Mouse (Mus musculus) testis, postnatal 10 days (tissue): ENCODE measurements around the gene Smarcb1.

Source experiments
- DNase-seq: peaks from one replicate; pipeline ENCODE4 v3.0.0; 2021; ENCODE audit warnings: low spot score

Smarcb1 gene

GRCm38 (mm10) chr10:75921026-75921725 is at the start of gene Smarcb1:
Gene Smarcb1, minus strand, starts transcription at chr10:75921617.
- DNase-seq = peak; percentile 97

DNA sequence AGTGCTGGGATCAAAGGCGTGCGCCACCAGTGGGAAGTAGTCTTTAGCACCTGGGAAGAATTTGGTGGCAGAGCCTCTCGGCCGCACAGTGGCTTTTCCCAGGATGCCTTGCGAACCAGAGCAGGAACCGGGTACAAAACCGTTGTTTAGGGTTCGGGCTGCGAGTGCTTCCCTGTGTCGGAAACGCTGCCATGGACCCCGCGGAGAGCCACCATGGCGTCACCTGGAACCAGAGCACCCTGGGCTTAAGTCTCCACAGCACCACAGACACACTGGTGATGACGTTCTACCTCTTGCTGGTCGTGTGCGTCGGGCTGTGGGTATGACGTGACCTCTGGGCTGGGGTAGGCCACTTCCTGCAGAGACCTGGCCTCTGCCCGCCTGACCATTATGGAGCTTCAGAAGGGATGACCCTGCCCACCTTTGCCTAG is 33.0 kb upstream of the Smarcb1 start, which contains the start of gene Gm5134:
TSS of gene Gm5134 (plus strand) at position 134 of the 431 bp plus-strand sequence.
- DNase-seq = no peak

- DNase-seq = no peak
Observed at GRCm38 (mm10) chr10:75951424-75952050, 30.1 kb upstream of the Smarcb1 start.

DNA sequence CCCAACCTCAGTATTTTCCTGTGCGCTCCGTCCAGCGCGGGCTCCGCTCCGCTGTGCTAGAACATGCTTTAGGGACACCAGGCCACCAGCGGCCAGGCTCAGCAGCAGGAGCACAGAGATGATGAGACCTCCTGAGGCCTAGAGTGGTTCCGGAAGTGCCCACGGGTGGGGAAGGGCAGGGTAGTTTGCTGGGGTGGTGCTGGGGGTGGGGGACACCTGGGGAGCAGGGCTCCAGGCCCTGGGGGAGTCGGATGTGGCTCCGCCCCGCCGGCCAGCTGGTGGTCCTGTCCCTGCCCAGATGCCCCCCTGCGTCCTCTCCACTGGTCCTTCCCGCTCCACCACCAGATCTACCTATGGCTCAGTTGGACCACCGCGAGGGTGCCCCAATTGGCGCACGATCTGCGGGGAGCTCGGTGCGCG is 29.4 kb upstream of the Smarcb1 start:
- DNase-seq = no peak

- DNase-seq = no peak
Observed at GRCm38 (mm10) chr10:75949053-75950045, 27.9 kb upstream of the Smarcb1 start.

GRCm38 (mm10) chr10:75948079-75948478 is 26.7 kb upstream of the Smarcb1 start:
- no peak for DNase-seq

DNA sequence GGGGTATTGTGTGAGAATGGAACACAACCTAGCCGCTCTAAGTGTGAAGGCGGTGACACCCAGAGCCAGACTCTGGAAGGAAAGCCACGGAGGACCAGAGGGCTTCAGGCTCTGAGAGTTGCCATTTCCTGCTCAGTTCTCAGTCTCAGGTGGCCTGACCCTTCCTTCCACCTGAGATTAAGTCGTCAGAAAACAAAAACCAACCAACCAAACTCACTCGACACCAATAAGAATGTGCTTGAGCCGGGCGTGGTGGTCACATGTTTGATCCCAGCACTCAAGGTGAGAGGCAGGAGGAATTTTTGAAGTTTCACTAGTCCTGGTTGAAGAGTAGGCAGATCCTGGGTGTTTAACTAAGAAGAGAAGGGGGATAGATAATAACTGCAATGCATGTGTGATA is 24.5 kb upstream of the Smarcb1 start:
- DNase-seq = peak; percentile 30

- peak; percentile 37 for DNase-seq
Observed at GRCm38 (mm10) chr10:75945213-75945612, 23.8 kb upstream of the Smarcb1 start.

DNA sequence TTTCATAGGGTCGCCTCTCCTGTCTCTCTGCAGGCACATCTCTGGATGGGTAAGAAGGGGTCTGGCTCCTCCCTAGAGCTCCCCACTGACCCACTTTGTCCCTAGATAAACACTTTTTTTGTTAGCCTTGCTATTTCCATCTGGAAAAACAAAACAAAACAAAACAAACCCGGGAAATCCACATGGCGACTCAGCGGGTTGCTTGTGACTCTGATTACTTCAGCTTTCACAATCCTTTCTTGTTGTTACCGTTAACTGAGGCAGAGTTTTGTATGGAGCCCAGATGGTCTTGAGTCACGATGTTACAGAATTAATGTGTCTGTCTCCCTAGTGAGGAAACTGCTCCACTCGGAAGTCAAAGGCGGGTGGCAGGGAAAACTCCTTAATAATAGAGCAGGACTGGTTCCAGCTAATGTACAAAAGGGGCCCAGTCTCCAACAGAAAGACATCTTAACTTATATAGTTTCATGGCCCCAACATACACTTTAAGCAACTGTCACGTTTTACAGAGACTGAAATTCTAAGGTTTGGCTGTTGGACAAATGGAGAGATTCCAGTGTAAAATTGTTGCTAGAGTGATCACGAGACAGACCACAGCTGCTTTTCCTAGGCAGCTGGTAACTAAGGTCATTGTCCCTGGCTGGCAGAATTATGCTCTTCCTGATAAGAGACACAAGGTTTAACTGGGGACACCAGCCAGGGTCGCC is 22.8 kb upstream of the Smarcb1 start:
- no peak for DNase-seq

GRCm38 (mm10) chr10:75942736-75943477 is 21.5 kb upstream of the Smarcb1 start, which contains the start of gene Vpreb3:
Gene Vpreb3, plus strand, starts transcription at chr10:75943057.
- no peak for DNase-seq

- no peak for DNase-seq
Observed at GRCm38 (mm10) chr10:75941042-75941824, 19.8 kb upstream of the Smarcb1 start.

GRCm38 (mm10) chr10:75940520-75940919 is 19.1 kb upstream of the Smarcb1 start, which contains the start of gene Gm867:
Gene Gm867, minus strand, starts transcription at chr10:75940672.
- DNase-seq = no peak

- DNase-seq = no peak
Observed at GRCm38 (mm10) chr10:75939481-75940234, 18.2 kb upstream of the Smarcb1 start.

DNA sequence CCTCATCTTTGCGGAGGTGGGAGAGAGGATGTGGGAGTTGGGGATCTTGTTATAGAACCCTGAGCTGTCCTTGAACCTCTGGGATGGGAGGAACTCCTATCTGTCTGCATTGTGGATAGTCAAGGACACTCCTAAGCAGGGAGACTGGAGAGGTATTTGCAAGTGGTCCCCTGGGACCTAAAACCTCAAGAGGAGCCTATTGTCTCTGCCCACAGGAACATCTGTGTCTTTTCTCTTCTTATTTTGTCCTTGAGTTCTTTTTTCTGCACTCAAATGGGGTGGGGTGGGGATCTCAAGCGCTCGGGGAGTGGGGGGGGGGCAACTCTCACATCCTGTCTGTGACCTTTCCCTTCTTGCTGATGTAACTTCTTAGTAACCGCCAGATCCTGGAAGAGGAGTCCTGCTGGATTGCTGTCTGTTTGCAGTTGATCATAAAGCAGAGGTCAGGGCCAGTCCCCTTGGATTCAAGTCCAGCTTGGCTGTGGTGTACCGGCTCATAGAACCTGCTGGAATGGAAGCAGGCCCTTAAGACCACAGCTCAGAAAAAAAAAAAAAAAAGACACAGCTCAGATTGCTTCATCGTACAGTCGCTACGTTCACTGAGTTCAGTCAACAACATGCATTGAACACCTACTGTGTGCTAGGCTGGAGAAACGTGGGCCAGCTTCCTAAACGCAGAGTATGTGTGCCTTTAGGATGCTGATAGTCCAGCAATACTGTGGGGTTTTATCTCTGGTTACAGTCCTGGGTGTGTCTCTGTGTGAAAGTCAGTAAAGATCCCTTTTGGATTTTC is 16.6 kb upstream of the Smarcb1 start:
- DNase-seq = no peak

DNA sequence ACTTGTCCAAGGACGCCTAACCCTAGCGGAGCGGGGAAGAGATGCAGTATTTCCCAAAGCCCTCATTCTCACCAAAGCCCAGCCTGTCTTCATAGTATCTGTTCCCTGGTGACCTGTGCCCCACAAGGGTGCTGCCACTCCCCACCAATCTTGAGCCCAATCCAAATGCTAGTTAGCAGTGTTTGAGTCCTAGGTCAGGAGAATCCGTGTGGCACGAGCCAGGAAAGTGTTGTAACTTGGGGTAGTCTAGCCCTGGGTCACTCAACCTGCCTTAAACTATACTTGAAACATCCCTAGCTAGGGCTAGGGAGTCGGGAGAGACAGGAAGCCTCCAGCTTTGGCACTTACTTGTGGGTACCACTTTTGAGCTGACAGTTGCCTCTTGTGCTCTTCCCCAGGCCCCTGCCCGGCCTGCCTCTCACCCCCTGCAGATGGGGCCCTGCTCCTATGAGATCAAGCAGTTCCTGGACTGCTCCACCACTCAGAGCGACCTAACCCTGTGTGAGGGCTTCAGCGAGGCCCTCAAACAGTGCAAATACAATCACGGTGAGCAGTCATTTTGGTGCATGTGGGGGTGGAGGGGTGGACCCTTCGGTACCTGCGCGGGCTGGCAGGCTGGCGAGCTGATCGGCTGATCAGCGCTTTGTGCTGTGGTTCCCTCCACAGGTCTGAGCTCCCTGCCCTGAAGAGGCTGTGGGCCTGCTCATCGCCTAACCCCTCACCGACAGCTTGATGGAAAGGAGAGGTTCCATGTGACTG is 15.7 kb upstream of the Smarcb1 start:
- DNase-seq = no peak

DNA sequence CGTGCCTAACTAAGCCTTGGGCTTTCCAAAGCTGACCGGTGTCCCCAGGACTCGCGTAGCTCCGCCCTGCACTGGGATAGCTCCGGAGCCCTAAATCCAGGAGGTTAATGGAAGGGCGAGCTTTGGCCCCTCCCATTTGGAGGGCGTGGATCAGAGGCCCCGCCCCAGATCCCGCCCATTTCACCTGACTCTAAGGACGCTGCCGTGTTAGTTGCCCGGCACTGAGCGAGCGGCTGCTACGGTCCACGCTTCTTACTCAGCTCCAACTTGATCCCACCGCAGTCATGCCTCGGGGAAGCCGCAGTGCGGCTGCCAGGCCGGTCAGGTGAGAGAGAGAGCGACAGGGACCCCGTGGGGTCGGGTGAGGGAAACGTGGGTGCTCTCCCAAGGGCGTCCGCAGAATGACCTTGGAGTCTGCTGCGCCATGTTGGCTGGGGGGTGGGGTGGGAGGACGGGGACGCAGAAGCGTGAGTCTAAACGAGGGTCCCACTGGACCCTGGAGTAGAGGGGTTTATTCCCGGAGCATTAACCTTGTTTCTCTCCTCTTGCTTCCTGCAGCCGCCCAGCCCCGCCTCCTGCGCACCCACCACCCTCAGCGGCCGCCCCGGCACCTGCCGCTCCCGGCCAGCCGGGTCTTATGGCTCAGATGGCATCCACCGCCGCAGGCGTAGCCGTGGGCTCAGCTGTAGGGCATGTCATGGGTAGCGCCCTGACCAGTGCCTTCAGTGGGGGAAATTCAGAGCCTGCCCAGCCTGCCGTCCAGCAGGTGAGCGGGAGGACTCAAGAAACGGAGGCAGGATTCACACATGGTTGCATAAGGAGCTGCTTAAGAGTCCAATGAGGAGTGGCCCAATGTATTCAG is 14.5 kb upstream of the Smarcb1 start, which contains the start of gene Mmp11:
TSS of gene Mmp11 (minus strand) at position 817 of the 862 bp plus-strand sequence.
- peak; percentile 86 for DNase-seq

DNA sequence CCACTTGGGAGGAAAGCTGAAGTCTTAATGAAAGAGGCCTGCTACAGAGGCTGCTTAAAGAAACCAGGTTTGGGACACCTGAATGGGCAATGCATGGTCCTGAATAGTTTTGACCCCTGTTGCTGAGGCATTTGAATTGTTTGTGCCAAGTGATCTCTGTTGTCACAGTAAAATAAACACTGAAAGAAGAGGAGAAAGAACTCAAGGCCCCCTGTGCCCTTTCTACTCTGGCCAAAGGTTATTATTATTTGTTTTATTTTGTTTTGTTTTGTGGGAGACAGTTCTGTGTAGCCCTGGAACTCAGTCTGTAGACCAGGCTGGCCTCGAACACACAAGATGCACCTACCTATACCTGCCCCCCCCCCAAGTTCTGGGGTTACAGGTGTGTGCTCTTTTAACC is 13.6 kb upstream of the Smarcb1 start:
- DNase-seq = no peak
